Mouse (Mus musculus) heart, embryonic 16.5 days (tissue): ENCODE results near the gene Tmem114. TPM values are rescaled to one million over a fixed set of nuclear protein-coding genes. Genes with fewer than 3 reads are reported as not detected.

Experiments
- ATAC-seq: fragments of 200-750 bp; cut with Nextera tagmentation; replicated peaks from 2 replicates; pipeline ENCODE4 v1.8.0; 2017; ENCODE audit warnings: moderate number of reproducible peaks; ENCODE audit not compliant: insufficient read depth, low FRiP score; ENCODE audit errors: extremely low read depth
- H3K27ac ChIP-seq: fragments of 300-500 bp; sonication (generic); 2 replicates; pipeline ENCODE4 v1.5.1; 2014; ENCODE audit warnings: mild to moderate bottlenecking, low read length, control low read depth, moderate library complexity
- H3K27me3 ChIP-seq: fragments of 300-500 bp; sonication (generic); 2 replicates; pipeline ENCODE4 v1.6.1; 2014; ENCODE audit warnings: low read length, mixed read lengths; ENCODE audit not compliant: control insufficient read depth, insufficient read depth
- H3K36me3 ChIP-seq: fragments of 300-500 bp; sonication (generic); 2 replicates; pipeline ENCODE4 v1.6.1; 2014; ENCODE audit not compliant: control insufficient read depth, insufficient read depth
- H3K4me1 ChIP-seq: fragments of 300-500 bp; sonication (generic); 2 replicates; pipeline ENCODE4 v1.6.1; 2014; ENCODE audit warnings: low read length, mixed read lengths; ENCODE audit not compliant: control insufficient read depth, insufficient read depth
- H3K4me2 ChIP-seq: fragments of 300-500 bp; sonication (generic); 2 replicates; pipeline ENCODE4 v1.6.1; 2014; ENCODE audit warnings: low read depth, mild to moderate bottlenecking, control low read depth, low read length
- H3K4me3 ChIP-seq: fragments of 300-500 bp; sonication (generic); 2 replicates; pipeline ENCODE4 v1.5.1; 2014; ENCODE audit warnings: mild to moderate bottlenecking, control low read depth, low read length
- H3K9ac ChIP-seq: fragments of 300-500 bp; sonication (generic); 2 replicates; pipeline ENCODE4 v1.6.1; 2014; ENCODE audit warnings: low read length, control low read depth
- H3K9me3 ChIP-seq: fragments of 300-500 bp; sonication (generic); replicated peaks from 2 replicates; pipeline ENCODE4 v1.6.1; 2016; ENCODE audit warnings: low read length; ENCODE audit not compliant: control insufficient read depth
- WGBS: fragments of 180-500 bp; shearing (Covaris S2); extraction: QIAGEN DNeasy Blood & Tissue Kit; methylation state at CpG from one replicate; pipeline ENCODE4 v1.1.7; 2014; 5-methylcytosine and 5-hydroxymethylcytosine counted together
- polyA plus RNA-seq: library from polyadenylated mRNA; unstranded; fragments of >200 nt; fragmentation: Nextera tagmentation; extraction: Ambion mirVana; gene quantifications from 2 replicates; pipeline ENCODE4 v1.2.1, GENCODE M21; 2015

Tmem114 gene
- polyA plus RNA-seq = not detected in 2 replicates

DNA sequence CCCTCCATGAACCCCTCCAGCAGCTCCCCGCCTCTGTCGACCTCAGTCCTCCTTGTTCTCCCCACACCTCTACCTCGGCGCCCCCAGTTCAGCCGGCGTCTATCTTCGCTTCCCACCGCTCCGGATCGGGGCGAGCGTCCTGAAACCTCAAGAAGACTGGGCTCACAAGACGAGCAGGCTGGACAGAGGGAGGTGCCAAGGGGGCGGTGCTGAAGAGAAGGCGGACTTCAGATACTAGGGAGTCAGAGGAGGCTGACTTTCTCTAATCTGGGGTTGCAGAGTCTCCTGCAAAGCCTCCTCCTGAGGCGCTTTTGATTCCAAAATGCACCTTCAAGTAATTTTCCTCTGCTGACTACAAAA lies at the start of gene Tmem114:
Gene Tmem114, minus strand, starts transcription at position 166 of the 360 bp plus-strand sequence.
- peak within 1 kb of the TSS; percentile 41 for H3K4me3 ChIP-seq
- no peaks in the 10 kb centered on the region for H3K9me3 ChIP-seq
- H3K4me1 ChIP-seq = peaks cover 2% of the 10 kb centered on the region; the same call in 1 of the 2 replicates
- no peak within 1 kb of the TSS for H3K27ac ChIP-seq
- no peaks in the 10 kb centered on the region for H3K36me3 ChIP-seq
- no peak for ATAC-seq
- H3K4me2 ChIP-seq = peak within 1 kb of the TSS; percentile 59
- 2% methylated on average over 16 of the region's 16 CpGs for WGBS
- no peak within 1 kb of the TSS for H3K9ac ChIP-seq
- peaks cover 49% of the 10 kb centered on the region for H3K27me3 ChIP-seq

DNA sequence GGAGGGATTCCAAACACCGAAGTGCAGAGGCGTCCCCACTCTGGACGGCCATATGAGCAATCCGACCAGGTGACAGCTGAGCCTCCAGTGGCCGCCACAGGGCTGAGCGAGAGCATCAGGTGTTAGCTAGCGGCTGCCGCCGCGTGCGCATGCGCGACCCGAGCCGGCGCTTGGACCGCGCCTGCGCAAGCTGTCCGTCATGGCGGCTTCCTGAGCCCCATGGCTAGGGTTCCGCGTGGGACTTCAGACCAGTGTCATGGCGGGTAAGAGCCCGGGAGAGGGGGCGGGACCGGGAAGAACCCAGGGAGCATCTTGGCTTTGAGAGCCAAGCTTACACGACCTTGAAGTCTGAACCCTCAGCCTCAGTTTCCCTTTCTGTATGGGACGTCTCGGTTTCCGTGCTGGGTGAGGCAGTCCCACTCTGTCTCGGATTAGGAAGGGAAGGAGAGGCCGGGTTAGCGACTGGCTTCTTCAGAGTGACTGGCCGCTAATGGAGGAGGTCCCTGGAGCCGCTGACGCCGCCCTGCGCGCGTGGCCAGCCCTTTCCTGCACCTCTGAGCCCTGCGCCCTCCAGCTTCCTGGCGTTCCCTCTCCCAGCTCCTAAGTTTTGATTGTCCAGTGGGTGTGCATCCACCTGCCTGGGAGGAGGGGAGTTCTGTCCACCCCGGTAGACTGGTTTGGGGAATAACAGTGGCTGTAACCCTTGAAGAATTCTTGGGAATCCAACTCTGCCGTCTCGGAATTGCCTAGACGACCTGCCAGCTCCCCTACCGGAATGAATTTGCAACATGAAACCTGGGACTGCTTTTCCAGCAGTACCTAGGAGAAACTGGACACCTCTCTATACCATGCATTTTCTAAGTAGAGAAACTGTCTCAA lies 45.9 kb upstream of the Tmem114 start, which contains the start of gene Mettl22:
Gene Mettl22, plus strand, starts transcription at position 186 of the 879 bp plus-strand sequence.
- ATAC-seq = peak; percentile 98

DNA sequence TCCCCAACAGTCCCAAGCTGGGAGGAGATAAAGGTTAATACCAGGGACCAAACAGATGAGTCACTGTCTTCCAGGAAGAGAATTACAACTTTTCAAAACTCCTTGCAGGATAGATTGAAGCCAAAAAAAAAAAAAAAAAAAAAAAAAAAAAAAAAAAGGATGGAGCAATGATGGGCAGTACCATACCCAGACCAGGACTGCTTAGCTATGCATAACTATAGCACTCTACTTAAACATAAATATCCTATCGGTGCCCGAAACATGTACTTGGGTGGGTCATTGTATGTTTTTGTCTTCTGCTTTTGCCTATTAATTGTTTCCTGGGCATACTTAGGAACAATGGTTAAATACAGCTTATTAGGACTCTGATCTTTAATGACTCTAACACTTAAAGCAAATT lies 45.2 kb upstream of the Tmem114 start:
- peak overlapping the region; percentile 87 for H3K4me2 ChIP-seq
- peaks cover 7% of the 10 kb centered on the region for H3K4me1 ChIP-seq
- no peaks in the 10 kb centered on the region for H3K36me3 ChIP-seq
- no peak overlapping the region for H3K27ac ChIP-seq
- H3K9me3 ChIP-seq = no peaks in the 10 kb centered on the region
- WGBS = 79% methylated on average over 2 of the region's 2 CpGs
- 0 out of 2 replicates have a peak, but pooled peaks cover 4% of the 10 kb centered on the region for H3K27me3 ChIP-seq
- H3K4me3 ChIP-seq = peak overlapping the region; percentile 70
- ATAC-seq = 0 out of 2 replicates have a peak, but pooled peaks have one; percentile 16
- peak overlapping the region; percentile 77; the same call in 1 of the 2 replicates for H3K9ac ChIP-seq

More for the DNA sequence above, 45.9 kb upstream of the Tmem114 start, which contains the start of gene Mettl22:
- H3K27me3 ChIP-seq = 0 out of 2 replicates have a peak, but pooled peaks cover 4% of the 10 kb centered on the region
- peak within 1 kb of the TSS; percentile 70 for H3K4me3 ChIP-seq
- H3K4me1 ChIP-seq = peaks cover 7% of the 10 kb centered on the region
- H3K9me3 ChIP-seq = no peaks in the 10 kb centered on the region
- H3K27ac ChIP-seq = peak within 1 kb of the TSS; percentile 75
- under 1% methylated on average over 48 of the region's 48 CpGs for WGBS
- peak within 1 kb of the TSS; percentile 87 for H3K4me2 ChIP-seq
- H3K36me3 ChIP-seq = no peaks in the 10 kb centered on the region
- peak within 1 kb of the TSS; percentile 77 for H3K9ac ChIP-seq

DNA sequence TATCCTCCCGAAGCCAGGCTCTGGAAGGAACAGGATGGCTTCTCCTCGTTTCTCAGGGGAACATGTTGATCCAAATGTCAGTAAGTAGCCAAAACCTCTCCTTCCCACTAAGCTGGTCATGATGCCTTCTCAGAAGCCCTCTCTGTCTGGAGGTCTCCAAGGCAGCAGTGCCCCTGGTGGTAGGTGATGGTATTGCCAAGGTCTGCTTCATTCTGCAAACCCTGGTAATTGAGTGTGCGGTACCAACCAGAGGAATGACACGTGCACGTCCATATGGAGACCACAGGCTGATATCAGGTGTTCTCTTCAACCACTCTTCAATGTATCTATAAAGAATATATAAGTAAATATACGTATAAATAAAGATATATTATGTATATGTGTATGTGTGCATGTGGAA lies 34.2 kb upstream of the Tmem114 start:
- Histone ChIP-seq H3K4me3 (no peak overlapping the region), H3K4me2 (no peak overlapping the region), H3K27ac (no peak overlapping the region), H3K27me3 (no peaks in the 10 kb centered on the region), H3K9ac (no peak overlapping the region), H3K4me1 (no peaks in the 10 kb centered on the region), H3K9me3 (no peaks in the 10 kb centered on the region), H3K36me3 (no peaks in the 10 kb centered on the region)
- 28% methylated on average over 6 of the region's 6 CpGs for WGBS
- ATAC-seq = no peak

DNA sequence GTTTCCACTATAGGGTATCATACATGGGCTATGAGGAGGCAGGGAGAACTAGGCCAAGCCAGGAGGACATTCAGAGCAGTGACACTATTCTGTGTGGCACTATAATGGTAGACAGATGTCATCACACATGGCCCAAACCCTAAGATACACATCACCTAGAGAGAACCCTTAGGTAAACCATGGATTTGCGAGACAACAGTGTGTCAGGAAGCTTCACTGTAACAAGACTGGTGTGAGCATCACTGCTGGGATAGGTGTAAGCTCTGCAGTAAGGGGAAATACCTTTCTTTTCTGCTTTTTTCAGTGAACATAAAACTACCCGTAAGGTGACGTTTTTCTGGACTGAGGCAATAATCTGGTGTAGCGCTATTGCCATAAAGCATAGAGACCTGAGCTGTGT lies 33.5 kb upstream of the Tmem114 start:
- WGBS = 86% methylated on average over 4 of the region's 4 CpGs
- H3K4me3 ChIP-seq = no peak overlapping the region
- H3K4me2 ChIP-seq = no peak overlapping the region
- no peaks in the 10 kb centered on the region for H3K27me3 ChIP-seq
- H3K27ac ChIP-seq = no peak overlapping the region
- no peak for ATAC-seq
- no peaks in the 10 kb centered on the region for H3K4me1 ChIP-seq
- no peaks in the 10 kb centered on the region for H3K9me3 ChIP-seq
- H3K36me3 ChIP-seq = no peaks in the 10 kb centered on the region
- H3K9ac ChIP-seq = no peak overlapping the region

DNA sequence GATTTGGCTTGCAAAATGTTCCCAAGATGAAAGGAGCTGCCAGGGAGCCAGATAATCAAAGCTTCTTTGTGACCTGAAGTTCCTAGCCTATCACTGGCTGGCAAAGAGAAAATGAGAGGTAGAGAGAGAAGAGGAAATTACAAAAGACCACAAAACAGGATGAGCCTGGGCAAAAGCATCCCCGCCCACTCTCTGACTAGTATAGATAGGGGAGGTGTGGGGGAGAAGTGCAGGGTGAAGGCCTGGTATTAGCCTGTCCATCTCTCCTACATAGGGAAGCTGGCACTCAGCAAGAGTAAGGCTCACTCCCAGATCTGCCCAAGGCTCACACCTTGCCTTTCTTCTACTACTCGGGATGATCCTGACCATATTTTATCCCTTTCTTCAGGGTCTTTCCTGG lies 30.3 kb upstream of the Tmem114 start:
- H3K4me2 ChIP-seq = no peak overlapping the region
- no peaks in the 10 kb centered on the region for H3K9me3 ChIP-seq
- H3K27me3 ChIP-seq = no peaks in the 10 kb centered on the region
- H3K4me3 ChIP-seq = no peak overlapping the region
- no peak overlapping the region for H3K9ac ChIP-seq
- no peak for ATAC-seq
- no peak overlapping the region for H3K27ac ChIP-seq
- 33% methylated on average over 2 of the region's 2 CpGs for WGBS
- no peaks in the 10 kb centered on the region for H3K4me1 ChIP-seq
- H3K36me3 ChIP-seq = no peaks in the 10 kb centered on the region

DNA sequence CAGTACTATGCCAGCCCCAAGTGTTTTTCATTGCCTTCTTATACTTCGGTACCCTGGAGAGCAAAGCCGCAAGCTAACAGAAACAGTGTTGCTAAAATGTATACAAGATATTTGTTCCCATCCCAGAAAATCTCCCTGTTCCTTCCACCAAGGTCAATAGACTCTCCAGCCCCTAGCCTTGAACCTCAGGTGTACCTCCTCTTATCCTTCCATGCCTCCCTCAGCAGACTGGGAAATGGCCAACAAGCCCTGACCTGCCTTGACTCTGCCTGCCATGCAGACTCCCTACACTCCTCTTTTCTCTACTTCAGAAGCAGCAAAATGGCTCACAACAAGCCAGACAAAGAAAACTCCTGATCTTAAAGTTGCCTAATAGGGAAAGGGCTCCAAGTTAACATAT lies 28.4 kb upstream of the Tmem114 start:
- Histone ChIP-seq H3K27me3 (no peaks in the 10 kb centered on the region), H3K9me3 (no peaks in the 10 kb centered on the region), H3K9ac (no peak overlapping the region), H3K4me3 (no peak overlapping the region), H3K4me2 (no peak overlapping the region), H3K36me3 (no peaks in the 10 kb centered on the region), H3K4me1 (no peaks in the 10 kb centered on the region), H3K27ac (no peak overlapping the region)
- ATAC-seq = no peak
- WGBS = 86% methylated on average over 2 of the region's 2 CpGs

DNA sequence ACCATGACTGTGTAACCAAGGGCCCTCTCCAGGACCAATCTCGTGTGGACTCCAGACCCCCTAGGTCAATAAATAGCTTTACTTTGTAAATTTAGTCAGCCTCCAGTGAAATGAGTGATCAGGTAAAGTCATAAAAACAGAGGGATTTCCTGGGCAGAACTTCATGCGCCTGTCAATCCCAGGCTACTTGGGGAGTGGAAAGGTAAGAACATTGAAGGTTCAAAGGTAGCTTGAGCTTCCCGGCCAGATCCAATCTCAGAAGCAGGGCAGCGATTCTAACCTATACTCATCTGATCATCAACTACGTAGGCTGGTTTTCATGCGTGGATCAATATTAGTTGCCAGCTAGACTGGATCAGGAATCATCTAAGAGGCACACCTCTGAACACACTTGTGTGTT lies 21.3 kb upstream of the Tmem114 start:
- no peaks in the 10 kb centered on the region for H3K4me1 ChIP-seq
- H3K27me3 ChIP-seq = no peaks in the 10 kb centered on the region; the same call in 1 of the 2 replicates
- H3K4me2 ChIP-seq = no peak overlapping the region
- H3K9me3 ChIP-seq = no peaks in the 10 kb centered on the region
- H3K4me3 ChIP-seq = no peak overlapping the region
- 86% methylated on average over 6 of the region's 6 CpGs for WGBS
- H3K36me3 ChIP-seq = no peaks in the 10 kb centered on the region
- no peak for ATAC-seq
- no peak overlapping the region for H3K27ac ChIP-seq
- no peak overlapping the region for H3K9ac ChIP-seq

DNA sequence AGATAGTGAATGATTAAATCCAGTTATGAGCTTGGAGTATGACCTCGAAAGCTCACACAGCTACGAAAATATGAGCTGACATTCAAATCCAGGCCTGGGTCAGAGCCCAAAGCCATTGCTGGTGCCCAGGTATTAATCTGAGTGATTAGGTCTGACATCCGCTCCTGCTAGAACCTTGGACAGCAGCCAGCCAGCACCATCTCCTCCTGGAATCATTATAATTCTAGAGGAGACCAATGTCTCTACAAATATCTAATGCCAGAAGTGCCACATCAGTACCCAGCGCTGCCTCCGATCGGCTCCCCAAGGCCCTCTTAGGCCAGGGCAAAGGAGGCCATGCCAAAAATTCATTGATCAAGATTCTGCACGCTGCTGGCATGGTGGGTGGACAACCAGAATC lies 20.0 kb upstream of the Tmem114 start:
- H3K4me1 ChIP-seq = no peaks in the 10 kb centered on the region
- no peaks in the 10 kb centered on the region for H3K9me3 ChIP-seq
- H3K27me3 ChIP-seq = no peaks in the 10 kb centered on the region; the same call in 1 of the 2 replicates
- H3K9ac ChIP-seq = no peak overlapping the region
- ATAC-seq = no peak
- 72% methylated on average over 7 of the region's 7 CpGs for WGBS
- H3K4me3 ChIP-seq = no peak overlapping the region
- H3K36me3 ChIP-seq = no peaks in the 10 kb centered on the region
- no peak overlapping the region for H3K4me2 ChIP-seq
- no peak overlapping the region for H3K27ac ChIP-seq
